Mouse (Mus musculus) induced T-regulatory cell, adult 2 months (primary cell): ENCODE data around the gene Emc8.

ENCODE experiments used
- DNase-seq: peaks from one replicate; pipeline ENCODE4 v3.0.0-alpha.2; 2012; ENCODE audit warnings: low read depth

Emc8 gene

GRCm38 (mm10) chr8:120642031-120642662, 26.2 kb downstream of the Emc8 start:
- DNase-seq = no peak

- no peak for DNase-seq
Observed at GRCm38 (mm10) chr8:120641245-120641644, 27.1 kb downstream of the Emc8 start.

GRCm38 (mm10) chr8:120634329-120634839, 34.0 kb downstream of the Emc8 start:
- DNase-seq = peak; percentile 86

- peak; percentile 35 for DNase-seq
Observed at GRCm38 (mm10) chr8:120633665-120634271, 34.6 kb downstream of the Emc8 start.

- no peak for DNase-seq
Observed at GRCm38 (mm10) chr8:120632969-120633664, 35.3 kb downstream of the Emc8 start.

GRCm38 (mm10) chr8:120631441-120632375, 36.7 kb downstream of the Emc8 start:
- no peak for DNase-seq

- DNase-seq = no peak
Observed at GRCm38 (mm10) chr8:120630848-120631247, 37.5 kb downstream of the Emc8 start.

GRCm38 (mm10) chr8:120630031-120630430, 38.3 kb downstream of the Emc8 start:
- no peak for DNase-seq

- no peak for DNase-seq
Observed at GRCm38 (mm10) chr8:120627298-120627697, 41.1 kb downstream of the Emc8 start.

GRCm38 (mm10) chr8:120626461-120626860, 41.9 kb downstream of the Emc8 start:
- DNase-seq = no peak

- DNase-seq = no peak
Observed at GRCm38 (mm10) chr8:120623608-120624007, 44.8 kb downstream of the Emc8 start.

- no peak for DNase-seq
Observed at GRCm38 (mm10) chr8:120622161-120622560, 46.2 kb downstream of the Emc8 start.

- DNase-seq = no peak
Observed at GRCm38 (mm10) chr8:120620441-120620840, 47.9 kb downstream of the Emc8 start.

- no peak for DNase-seq
Observed at GRCm38 (mm10) chr8:120619235-120620180, 48.9 kb downstream of the Emc8 start.

- DNase-seq = peak; percentile 84
Observed at GRCm38 (mm10) chr8:120618110-120618509, 50.3 kb downstream of the Emc8 start.

GRCm38 (mm10) chr8:120616663-120617626, 51.4 kb downstream of the Emc8 start:
- no peak for DNase-seq

GRCm38 (mm10) chr8:120614491-120614890, 53.9 kb downstream of the Emc8 start:
- no peak for DNase-seq

GRCm38 (mm10) chr8:120610824-120611223, 57.5 kb downstream of the Emc8 start:
- DNase-seq = no peak

- peak; percentile 84 for DNase-seq
Observed at GRCm38 (mm10) chr8:120607885-120608284, 60.5 kb downstream of the Emc8 start.

GRCm38 (mm10) chr8:120607460-120607859, 60.9 kb downstream of the Emc8 start:
- no peak for DNase-seq
